Mouse (Mus musculus): ENCODE results near the gene Il15ra.
A peak's percentile ranks its signal among the peaks of the same experiment; 100 is the strongest.

The Il15ra gene

DNA sequence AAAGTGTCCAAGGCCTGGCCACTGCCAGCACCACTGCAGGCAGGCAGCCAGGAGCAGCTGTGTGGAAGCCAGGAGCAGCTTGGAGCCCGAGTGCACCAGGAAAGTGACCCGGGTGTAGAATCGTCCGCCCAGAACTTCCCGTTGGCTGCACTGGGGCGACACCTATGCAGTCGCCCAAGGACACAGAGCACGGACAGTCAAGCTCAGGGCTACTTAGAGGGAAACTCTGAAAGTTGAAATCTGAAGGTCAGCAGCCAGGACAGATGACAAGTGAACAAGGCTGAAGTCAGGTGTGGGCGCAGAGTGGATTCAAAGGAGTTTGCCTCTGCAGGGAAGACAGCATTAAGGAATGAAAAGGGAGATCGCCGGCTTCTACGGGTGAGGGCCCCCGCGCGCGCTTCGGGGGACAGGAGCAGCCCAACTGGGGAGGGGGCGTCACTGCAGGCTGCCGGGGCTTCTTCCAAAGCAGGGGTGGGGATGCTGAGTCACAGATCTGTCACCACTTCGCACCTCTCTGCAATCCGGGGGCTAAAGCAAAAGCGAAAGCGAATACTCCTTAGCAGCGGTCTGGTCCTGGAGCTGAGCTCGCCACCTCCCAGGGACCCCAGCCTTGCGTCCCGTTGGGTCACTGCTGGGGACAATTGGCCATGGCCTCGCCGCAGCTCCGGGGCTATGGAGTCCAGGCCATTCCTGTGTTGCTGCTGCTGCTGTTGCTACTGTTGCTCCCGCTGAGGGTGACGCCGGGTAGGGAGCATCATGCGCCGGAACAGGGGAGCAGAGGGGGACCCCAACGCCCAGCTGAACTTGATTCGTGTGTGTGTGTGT lies at the start of gene Il15ra:
Il15ra (plus strand) TSS at position 90 of the 825 bp plus-strand sequence.
- peak; percentile 87 for DNase-seq

DNA sequence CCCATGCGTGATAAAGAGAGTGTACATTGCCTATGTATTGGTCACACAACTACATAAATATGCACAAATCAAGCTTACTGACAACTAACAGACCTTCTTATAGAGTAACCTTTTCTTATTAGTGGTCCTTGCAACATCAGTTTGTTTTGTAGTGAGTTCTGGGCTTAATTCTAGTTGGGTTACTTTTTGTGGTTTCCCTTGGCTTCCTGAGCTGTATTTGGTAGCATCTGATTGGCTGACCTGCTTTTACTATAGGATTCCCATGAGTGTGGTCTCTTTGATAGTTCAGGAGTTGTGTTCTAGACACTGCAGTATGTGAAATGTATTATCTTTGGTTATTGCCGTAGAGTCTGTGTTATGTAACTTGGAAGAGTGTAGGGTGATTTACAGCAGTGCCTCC lies 47.5 kb upstream of the Il15ra start:
- no peak for DNase-seq

DNA sequence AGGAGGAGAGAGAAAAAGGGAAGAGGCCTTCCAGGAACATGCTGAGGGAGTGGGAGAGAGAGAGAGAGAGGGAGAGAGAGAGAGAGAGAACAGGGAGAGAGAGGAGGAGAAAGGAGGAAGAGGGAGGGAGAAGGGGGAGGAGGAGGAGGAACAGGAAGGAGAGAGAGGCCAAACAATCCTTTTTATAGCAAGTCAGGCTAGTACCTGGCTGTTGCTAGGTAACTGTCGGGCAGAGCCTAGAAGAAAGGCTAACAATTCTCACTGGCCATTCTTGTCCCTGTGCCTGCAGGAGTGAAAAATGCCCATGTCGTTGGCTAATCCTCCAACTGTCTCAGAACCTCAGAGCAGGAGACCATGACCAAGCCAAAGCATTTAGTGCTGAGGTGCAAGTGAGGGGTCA lies 45.8 kb upstream of the Il15ra start:
- DNase-seq: no peak

DNA sequence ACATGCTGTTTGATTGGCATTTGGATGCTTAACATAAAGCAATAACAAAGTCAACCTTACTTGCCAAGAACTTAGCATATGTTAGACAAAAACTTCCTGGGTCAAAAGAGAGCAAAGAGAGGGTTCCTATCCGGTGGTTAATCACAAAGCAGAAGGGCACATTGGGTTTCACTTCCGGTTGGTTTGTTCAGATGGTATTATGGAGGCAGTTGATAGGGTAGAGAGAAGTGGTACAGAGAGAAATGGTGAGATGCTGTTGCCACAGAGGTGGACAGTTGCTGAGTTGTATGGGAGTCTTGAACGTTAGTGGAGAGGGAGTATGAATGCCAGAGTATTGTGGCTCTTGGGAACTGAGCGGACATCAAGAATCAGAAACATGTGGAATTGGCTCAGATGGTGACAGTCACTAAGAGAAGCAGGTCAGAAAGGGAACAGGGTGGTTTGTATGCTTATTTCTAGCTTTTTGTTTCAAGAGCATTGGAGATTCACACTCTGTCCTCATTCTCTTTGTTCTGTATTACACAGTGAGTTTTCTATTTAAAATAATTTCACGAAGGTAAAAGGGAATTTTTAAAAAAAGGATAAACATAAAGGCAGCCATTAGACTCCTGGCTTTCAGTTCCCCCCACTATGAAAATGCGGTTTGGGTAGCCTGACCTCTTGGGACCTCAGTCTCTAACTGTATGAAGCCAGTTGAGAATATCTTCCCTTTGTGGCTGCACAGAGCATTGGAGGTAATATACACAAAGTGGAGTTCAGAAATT lies 42.8 kb upstream of the Il15ra start:
- no peak for DNase-seq

DNA sequence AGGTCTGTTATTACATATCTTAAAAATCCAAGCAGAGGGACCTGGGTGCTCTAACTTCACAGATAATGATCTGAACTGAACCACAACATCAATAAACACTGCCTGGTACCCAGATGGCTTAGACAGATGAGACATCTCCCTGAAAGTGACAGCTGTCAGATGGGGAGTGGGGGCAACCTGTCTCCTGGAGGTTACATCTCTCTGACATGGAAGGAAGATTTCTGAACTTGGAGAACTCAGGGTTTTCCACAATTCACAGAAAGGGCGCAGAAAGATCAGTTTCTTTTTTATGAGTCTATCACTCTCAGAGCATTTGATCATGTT lies 42.2 kb upstream of the Il15ra start:
- no peak for DNase-seq

DNA sequence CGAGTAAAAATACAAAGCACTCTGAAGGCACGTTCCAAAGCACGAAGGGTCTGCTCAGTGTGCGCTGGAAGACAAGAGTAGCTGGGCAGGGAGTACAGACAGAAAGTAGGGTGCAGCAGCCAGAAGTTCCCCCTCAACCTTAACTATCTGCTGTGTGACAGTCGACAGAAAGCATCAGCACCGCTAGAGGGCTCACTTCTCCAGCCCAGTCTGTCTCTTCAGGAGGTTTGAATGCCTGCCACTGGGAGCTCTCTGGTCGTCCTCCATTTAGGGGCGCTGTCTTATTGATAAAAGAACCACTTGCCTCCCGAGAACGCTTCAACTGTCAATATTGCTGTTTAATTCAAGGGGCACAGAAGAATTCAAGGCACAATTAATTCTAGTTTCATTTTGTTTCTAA lies 41.1 kb upstream of the Il15ra start:
- DNase-seq: peak; percentile 92

DNA sequence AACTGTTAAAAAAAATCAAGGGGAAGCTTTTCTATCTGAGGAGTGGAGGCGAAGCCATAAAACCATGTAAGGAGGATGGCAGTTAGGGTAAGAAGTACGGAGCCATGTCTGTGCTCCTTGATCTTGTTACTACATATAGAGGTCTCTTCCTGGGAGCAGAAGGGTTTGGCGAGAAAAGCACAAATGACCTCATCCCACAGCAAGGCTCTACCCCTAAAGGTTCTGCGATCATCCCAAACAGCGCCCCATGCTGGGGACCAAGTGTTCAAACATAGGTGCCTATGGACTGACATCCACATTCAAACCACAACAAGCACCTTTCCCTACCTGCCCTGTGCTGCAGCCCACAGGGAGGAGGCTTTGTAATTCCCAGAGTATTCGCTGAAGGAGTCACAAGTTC lies 40.7 kb upstream of the Il15ra start:
- no peak for DNase-seq

DNA sequence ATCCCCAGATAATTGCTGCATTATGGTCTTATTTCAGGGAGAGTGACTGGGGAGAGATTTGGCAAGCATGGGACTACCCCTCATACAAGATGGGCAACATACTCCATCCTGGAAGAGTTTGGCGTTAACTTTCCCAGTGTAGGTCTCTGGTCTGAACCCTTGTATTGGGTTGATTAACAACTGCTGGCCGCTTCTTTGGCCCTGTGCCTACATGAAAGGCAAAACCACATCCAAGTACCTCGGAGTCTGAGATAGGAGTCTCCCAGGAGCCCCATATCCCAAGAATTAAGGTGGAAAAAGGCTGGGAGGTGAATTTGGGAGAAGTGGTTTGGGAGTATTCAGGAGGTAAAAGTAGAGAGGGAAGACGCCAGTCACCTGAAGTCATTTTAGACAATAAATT lies 40.3 kb upstream of the Il15ra start:
- no peak for DNase-seq

DNA sequence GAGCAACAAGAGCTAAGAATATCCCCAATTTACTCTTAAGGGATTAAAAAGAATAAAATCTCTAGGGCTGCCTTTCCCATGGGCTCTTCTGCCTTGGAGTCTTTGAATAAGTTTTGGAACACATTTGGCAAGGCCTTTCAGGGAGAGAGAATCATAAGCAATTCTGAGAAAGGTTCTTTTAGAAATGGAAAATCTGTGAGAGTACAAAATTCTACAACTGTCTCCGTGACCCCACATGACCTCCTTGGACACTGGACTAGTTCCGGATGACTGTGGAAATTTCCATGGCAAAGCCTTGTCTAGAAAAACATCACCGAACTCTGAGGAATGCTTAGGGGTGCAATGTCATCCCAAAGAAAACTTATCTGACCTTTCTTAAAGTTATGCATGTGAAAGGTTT lies 39.8 kb upstream of the Il15ra start:
- peak; percentile 36 for DNase-seq

DNA sequence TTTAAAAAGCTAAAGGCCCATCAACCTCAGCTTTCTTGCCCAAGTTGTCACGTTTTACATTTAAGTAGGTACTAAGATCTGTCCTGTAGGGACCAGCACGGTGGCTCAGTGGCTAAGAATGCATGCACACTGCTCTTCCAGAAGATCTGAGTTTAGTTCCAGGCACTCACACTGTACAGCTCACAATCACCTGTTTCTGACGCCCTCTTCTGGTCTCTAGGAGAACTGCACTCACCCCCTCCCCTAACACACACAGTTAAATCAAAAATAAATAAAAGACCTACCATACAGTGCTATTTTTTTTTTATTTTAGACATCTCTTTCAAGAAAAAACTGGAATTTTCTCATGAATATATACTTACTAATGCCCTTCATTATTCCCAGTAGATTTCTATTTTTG lies 32.9 kb upstream of the Il15ra start:
- peak; percentile 37 for DNase-seq

DNA sequence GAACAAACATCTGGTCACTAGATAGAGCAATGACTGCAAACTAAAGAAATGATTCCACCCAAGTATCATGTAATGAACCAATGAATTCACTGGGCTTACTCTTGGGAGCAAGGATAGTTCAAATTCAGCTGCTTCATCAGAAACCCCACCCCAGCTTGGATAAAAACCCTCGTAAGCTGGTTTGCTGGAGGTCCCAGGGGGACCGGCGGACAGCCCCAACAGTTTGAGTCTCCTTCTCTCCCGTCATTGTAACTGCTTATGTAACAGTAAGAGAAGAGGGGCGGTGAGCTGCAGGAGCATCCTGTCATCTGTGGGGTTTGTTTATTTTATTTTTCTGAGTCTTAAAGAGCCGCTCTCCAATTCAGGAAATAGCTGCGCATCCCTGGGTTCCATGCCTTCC lies 25.5 kb upstream of the Il15ra start:
- DNase-seq: no peak

DNA sequence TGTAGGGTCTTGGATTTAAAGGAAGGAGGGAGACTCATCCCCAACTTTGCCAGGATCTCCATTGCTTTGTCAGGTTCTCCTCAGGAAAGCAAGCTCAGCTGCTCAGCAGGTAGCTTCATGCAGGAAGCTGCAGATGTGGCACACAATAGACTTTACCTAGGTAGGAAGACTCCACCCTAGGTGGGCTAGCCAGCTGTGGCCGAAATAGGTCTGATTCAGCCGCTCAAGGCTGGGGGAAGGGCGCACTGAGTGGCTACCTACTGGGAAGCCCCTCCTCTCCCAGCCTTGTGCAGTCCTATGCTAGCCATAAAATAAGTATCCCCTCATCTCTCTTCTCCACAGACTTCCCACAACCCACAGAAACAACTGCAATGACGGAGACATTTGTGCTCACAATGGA lies 22.4 kb upstream of the Il15ra start:
- DNase-seq: no peak

DNA sequence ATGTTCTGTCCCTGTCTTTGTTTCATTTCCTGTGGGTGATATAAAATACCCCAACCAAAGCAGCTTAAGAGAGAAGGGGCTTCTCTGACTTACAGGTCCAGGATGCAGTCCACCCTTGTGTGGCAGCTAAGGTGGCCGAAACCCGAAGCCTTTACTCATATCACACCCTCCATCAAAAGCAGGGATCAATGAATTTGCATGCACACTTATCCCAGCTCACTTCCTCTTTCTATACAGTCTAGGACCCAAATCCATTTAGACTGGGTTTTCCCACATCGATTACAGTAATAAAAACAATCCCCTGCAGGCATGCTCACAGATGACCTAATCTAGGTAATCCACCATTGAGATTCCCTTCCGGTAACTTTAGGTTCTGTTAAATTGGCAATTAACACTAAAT lies 18.6 kb upstream of the Il15ra start:
- DNase-seq: no peak

DNA sequence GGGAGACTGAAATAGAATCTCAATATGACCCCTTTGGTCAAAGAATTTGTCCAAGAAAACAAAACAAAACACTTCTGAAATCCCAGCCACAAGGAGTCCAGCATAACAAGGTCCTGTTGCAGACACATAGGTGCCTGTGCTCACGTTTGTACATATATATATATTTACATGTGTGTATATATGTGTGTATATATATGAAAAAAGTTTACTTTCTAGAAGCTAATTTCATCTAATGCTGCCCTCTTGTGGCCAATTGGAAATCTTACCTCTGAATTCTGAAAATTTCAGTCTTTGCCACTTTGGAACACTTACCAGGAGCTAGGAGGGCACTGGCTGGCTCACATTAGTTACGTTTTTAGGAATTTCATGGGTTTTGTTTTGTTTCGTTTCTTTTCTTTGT lies 17.7 kb upstream of the Il15ra start:
- DNase-seq: peak; percentile 49

DNA sequence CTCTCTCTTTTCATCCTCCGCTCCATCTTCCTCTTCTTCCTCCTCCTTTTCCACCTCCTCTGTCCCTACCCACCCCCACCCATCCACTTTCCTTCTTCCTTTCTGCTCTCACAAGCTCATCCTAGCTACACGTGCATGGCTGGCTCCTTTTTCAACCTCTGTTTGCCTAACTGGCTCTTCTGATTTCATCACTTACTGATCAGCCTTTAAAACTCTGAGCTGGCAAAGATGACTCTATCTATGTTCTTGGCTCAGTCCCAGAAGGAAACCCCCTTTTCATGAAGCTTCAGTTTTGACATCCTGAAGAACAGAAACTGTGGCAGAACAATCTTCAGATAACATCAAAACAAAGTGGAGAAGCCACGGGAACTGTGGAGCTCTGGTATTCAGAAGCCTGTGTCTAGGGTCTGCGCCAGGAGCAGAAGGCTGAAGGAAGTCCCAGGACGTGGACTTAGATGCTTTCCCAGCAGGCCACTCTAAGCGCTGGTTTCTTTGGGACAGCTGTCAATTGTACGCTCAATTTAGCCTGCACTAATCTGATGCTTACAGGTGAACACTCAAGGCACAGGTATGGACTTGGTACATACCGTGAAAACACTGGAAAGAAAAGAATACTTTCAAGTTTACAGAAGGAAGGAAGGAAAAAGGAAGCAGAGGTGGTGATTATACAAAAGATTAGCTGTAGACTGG lies 14.7 kb upstream of the Il15ra start:
- DNase-seq: no peak

DNA sequence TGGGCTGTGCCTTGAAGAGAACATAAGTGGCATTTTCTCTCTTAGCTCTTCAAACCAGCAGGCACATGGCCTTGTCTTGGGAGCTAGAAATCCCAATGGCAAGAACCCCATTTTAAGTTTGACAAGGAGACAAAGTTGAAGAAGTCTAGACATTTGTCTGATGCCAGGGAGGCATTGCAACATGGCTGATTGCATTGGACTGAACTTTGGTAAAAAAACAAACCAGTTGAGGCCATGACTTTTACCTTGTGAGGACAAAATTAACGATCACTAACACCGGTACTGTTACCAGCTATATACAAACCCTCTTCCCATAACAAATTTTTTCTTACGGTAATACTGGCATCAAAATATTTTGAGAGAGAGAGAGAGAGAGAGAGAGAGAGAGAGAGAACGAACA lies 11.7 kb upstream of the Il15ra start:
- DNase-seq: no peak

DNA sequence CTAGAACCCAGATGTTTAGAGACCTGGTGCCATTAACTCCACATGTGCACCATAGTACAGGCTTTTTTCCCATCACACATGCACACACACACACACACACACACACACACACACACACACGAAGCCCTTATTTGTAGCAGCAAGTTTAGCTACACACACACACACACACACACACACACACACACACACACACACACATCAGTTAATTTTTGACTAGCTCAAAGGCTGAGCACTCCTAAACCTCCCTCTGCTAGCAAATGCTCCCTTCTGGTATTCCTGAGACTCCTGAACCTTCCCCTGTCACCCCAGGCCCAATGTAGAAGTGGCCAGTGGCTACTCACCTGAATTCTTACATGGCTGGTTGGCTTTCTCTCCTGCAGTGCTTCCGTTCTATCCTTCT lies 11.0 kb upstream of the Il15ra start:
- no peak for DNase-seq

DNA sequence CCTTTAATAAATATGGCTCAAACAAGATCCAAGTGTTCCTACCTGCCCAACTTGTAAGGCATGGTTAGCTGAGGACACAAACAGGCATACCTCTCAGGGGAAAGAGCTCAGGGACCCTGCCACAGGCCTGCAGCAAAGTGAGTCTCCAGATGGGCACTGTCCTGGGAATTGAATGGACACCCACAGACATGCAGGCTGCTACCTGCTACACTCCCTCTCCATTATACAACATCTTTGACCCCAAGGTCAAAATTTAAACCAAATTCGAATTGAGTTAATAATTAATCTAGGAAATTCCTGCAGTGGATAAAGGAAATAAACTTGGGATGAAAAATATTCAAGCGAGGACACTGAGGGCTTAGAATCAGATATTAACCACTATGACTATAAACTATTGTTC lies 9.2 kb upstream of the Il15ra start:
- DNase-seq: no peak

DNA sequence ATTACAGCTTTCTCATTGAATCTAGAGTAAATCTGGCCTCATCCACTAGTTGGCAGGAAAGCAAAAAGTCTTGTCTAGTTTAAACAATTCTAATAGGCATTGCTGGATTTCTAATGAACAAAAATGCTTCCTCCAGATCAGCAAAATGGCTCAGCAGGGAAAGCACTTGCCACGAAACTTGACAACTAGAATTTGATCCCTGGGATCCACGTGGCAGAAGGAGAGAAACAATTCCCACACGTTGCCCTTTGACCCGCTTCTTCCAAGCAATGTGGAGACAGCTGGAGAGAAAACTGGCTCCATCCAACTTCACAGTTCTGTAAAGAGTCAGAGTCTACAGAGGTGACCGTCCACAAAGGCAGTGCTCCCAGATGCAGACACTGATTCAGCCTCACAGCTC lies 6.1 kb upstream of the Il15ra start:
- DNase-seq: no peak

DNA sequence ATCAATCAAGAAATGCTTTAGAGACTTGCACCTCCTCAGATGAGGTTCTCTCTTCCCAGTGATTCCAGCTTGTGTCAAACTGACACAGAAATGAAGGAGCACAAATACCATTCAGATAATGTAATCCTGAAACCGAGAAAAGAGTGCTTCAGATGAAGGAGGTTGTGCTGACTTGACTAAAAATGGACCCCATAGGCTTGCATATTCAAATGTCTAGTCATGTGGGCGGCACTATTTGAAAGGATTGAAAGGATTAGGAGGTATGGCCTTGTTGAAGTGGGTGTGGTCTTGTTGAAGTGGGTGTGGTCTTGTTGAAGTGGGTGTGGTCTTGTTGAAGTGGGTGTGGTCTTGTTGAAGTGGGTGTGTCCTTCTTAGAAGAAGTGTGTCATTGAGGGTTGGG lies 5.2 kb upstream of the Il15ra start:
- DNase-seq: no peak

DNA sequence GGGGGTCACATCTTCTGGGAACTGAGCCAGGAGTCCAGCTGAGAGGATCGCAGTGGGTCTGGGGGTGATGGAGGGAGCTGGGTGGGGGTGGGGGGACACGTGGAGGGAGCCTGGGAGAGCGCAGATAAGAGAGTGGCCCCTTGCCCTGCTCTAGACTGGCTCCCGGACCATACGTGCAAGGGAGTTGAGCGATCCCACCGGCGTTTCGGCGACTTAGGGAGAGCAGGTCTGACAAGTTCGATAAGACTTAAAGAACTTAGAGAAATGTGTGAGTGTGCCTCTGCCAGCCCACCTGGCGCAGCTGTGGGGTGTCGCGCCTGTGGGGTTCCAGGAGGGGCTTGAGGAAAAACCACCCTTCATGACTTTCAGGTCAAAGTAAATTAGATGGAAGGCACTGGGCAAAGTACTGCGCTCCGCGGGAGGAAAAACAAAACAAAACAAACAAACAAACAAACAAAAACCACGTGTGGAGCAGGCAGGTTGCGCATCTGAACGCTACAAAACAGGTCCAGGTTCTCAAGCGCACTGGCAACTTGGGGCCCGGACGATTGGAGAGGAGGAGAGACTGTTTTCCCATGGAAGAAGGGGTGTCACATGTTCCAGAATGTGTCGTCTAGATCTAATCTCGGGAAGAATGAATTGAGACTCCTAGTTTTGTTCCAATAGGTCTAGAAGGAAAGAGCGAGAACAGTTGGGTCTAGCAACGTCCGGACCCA lies 1.1 kb downstream of the Il15ra start:
- no peak for DNase-seq

DNA sequence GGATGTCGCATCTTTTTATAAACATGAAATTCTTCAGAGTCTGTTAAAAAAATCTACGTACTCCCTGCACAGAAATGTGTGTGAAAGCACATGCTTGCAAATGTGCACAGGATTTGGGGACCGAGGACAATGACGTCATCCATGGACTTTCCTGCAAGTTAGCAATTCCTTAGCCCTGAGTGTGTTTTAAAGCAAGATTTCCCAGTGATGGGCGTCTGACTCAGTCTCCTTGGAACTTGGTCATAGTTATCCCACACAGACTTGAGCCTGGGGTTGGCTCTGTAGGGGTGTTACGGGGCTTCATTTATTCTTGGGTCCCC lies 1.6 kb downstream of the Il15ra start:
- no peak for DNase-seq

DNA sequence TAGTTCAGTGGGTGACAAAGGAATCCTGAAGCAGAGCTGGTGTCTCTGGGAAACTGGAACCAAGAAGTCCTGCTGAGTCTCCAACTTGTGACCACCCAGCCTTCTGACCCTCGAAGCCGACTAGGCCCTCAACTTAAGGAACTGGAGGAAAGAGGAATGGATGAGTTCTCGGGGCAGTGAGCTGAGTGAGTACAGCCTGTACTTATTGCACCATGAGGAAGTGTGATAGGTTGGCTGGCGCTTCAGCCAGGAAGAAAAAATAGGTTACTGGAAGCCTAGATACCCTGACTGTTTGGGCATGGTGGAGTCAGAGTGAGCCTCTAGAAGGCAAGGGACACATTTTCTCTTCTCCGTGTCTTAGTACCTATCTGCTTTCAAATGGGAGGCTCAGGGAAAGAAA lies 3.4 kb downstream of the Il15ra start:
- peak; percentile 49 for DNase-seq

DNA sequence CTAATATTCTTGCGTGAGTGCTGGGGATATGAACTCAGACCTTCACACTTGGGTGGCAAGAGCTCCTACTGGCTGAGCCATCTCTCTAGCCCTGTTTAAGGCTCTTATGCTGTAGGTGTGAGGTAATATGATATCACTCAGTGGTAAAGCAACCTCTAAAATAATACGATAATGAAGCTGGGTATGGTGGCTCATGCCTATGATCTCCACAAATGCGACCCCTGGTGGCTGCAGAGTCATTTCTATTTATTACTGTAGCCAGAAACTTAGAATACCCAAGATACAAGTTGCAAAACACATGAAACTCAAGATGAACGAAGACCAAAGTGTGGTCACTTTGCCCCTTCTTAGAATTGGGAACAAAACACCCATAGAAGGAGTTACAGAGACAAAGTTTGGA lies 5.0 kb downstream of the Il15ra start:
- peak; percentile 65 for DNase-seq
